Mouse (Mus musculus) testis, postnatal 10 days (tissue): ENCODE data around the gene Snx8.
A peak's percentile ranks its signal among the peaks of the same experiment; 100 is the strongest.

Source experiments
- DNase-seq: peaks from one replicate; pipeline ENCODE4 v3.0.0; 2021; ENCODE audit warnings: low spot score

Gene Snx8

DNA sequence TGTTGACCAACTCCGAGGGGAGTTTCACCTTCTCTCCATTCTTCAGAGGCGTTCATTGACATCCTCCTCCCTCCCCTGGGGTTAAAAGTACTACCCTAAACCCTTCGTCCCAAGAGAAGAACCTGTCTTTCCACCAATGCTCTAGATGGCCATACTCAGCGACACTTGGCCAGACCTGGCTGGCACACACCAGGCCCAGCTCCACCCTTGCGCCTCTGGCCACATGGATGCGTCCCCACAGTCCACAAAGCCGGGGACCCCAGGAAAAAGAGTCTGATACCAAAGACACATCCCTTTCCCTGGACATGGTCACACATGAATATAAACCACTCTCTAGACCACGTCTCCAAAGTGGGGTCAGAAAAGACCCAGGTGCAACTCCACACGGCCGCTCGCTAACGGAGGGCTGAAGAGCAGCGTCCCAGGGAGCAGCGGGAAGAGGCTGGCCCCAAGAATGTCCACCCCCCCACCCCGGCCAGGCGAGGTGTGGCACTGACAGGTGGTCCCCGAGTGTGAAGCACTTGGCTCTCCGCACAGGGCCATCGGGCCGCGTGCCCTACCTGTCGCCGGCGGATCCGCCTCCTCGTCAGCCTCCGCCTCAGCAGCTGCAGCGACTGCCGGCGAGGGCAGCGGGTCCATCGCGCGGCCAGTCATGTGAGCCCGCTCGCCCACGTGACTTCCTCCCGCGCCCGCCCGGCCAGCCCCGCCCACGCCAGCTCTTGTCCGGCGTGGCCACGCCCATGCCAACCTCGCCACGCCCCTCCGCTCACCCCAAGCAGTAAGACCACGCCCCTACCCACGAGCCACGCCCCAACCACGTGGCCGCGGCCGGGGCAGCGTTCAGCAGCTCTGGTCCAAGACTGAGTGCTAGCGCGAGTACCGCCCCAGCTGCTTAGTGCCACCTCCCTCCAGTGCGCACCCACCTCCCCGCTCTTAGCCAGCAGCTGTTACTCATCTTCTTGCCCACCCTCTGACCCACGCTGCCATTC, at the start of gene Snx8:
TSS of gene Snx8 (minus strand) at position 675 of the 989 bp plus-strand sequence.
- peak; percentile 100 for DNase-seq

- DNase-seq: no peak
Measured at GRCm38 (mm10) chr5:140425016-140425783, 36.1 kb upstream of the Snx8 start.

DNA sequence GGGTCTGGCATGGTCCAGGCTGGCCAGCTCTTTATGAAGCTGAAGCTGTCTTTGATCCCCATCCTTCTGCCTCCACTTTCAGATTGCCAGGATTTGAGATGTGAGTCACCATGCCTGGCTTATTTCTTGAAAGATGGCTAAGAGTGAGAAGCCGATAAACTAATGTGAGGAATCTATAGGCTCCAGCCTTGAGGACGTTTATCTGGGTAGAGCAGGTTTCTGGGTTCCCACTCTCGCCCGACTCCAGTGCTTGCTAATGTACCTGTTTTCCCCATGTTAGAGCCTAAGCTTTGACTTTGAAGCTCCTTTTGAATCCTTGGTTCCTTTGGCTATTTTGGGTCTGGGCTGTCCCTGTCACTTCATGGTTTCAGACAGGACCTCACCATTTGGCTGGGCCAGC, 31.6 kb upstream of the Snx8 start:
- DNase-seq: no peak

DNA sequence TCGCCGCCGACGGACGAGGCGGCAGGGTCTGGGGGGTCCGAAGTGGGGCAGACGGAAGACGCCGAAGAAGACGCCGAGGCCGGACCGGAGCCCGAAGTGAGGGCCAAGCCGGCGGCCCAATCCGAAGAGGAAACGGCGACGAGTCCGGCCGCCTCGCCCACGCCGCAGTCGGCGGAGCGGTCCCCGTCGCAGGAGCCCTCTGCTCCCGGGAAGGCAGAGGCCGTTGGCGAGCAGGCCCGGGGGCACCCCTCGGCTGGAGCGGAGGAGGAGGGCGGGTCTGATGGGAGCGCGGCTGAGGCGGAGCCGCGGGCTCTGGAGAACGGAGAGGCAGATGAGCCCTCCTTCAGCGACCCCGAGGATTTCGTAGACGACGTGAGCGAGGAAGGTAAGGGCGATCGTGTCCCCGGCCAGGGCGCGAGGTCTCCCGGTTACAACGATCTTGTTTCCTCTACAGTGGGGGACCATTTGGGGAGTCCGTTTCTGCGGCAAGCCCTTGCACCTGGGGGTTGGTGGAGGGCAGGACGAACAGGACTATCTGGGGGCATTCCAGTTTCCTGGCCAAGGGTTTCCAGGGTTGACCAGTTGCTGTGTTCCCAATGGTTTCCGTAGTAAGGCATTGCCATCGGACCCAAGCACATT, 30.5 kb upstream of the Snx8 start:
- no peak for DNase-seq

DNA sequence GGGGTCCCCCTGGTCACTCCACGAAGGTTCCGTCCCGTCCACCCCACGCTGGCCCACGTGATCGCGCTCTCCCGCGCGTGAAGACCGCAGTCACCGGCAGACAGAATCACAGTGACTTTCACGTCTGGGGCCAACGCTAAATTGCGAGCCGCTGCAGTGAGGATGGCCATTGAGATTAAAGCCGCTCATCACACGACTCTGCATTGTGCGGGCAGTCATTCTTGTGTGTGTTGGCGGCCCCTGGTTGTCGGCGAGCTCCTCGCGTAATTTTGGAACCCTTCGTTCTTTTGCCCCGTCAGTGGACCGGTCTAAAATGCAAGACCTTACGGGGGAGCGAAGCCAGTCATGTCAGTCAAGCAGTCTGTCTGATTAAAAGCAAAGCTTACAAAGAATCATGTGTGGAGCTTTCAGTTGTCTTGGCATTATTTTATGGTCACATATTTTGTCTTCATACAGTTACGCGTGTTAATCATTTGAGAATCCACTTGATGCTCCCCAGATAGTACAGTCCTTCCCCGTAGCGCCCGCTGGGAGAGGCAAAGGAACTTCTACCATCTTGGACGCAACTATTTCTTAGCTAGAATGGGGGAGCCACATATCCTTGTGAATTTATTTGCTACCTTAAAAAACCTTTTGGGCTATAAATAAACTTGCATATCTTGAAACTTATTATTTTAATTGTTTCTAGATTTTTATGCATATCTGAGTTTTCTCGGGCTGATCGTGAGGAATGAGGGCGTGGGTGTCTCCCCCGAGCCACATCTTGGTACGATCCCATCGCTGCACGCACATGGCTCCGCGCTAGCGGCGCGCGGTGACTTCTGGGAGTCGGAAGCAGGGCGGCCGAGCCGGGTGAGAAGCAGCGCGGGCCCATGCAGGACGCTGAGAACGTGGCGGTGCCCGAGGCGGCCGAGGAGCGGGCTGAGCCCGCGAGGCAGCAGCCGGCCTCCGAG, 29.7 kb upstream of the Snx8 start, which contains the start of gene Eif3b:
TSS of gene Eif3b (plus strand) at position 840 of the 953 bp plus-strand sequence.
- peak; percentile 91 for DNase-seq

GRCm38 (mm10) chr5:140418106-140418488, 29.0 kb upstream of the Snx8 start:
- no peak for DNase-seq

DNA sequence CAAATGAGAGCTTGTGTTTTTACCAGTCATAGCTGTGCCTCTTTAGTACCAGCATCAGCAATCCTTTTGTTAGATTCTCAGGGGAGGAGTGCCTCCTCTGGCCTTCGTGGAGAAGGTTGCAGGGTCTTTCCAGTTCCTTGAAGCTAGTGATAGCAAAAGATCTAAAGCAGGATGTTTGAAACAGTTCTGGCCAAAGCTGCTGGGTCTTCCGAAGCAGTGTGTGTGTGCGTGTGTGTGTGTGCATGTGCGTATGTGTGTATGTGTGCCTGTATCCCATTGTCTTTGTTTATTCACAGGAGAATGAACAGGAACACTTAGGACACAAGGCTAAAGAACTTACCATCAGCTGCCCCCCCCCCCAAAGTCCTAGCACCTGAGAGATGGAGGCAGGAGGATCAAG, 25.6 kb upstream of the Snx8 start:
- DNase-seq: no peak

DNA sequence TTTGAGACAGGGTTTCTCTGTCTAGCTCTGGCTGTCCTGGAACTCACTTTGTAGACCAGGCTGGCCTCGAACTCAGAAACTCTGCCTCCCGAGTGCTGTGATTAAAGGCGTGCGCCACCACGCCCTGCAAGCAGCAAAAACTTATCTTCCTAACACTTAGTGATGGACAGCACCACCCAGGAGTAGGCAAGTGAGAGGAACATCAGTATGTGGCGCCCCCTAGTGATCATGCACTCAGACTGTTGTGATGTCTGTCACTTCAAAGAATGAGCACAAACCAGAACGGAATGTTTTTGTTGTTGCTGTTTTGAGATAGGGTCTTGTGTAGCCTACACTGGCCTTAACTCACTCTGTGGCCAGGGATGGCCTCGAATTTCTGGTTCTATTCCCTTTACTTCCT, 22.3 kb upstream of the Snx8 start:
- peak; percentile 80 for DNase-seq

DNA sequence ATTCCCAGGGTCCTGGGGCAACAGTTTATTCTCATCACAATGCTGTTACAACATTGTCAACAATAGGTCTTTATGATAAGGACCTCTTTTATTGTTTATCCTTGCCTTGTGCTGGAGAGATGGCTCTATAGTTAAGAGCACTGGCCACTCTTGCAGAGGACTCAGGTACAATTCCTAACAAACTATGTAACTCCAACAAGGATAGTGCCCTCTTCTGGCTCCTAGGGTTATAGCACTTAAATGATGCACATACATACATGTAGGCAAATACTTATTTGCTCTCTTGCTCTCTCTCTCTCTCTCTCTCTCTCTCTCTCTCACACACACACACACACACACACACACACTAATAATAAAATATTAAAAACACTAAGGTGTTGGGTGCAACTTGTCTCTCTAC, 19.7 kb upstream of the Snx8 start:
- no peak for DNase-seq

DNA sequence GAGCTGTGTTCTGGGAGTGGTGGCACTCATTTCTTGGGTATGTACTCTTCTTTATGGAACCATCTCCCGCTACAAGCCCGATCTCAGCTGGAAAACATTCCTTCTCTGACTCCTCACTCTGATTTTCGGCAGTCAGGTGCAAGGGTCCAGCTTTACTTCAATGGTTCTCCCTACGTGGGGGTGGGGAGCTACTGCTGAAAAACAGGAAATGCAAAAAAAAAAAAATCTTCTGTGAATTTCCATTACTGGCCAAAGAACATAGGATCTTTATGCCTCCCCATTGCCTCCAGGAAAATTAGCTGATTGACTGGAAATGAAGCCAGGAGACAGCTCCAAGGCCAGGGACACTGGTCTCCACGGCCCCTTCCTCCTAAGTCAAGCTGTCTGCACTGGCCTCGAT, 17.6 kb upstream of the Snx8 start:
- no peak for DNase-seq

DNA sequence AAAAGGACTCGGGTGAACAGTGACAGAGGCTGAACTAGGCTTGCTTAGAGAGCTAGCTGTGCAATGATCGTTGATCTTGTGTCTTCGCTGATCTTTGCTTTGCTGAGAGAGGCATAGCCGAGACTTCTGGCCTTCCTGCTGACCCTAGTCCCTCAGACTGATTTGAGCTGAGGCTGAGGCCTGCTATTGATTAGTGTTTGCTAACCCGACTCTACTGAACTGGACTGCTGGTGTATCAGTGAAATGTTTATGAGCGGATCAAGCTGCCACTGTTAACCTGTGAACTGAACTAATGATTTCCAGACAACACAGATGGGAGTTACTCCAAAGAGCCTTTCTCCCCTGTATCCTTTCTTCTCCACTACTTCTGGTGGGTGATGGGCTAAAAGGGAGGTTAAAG, 16.1 kb upstream of the Snx8 start:
- no peak for DNase-seq

GRCm38 (mm10) chr5:140402640-140403270, 13.7 kb upstream of the Snx8 start:
- no peak for DNase-seq

DNA sequence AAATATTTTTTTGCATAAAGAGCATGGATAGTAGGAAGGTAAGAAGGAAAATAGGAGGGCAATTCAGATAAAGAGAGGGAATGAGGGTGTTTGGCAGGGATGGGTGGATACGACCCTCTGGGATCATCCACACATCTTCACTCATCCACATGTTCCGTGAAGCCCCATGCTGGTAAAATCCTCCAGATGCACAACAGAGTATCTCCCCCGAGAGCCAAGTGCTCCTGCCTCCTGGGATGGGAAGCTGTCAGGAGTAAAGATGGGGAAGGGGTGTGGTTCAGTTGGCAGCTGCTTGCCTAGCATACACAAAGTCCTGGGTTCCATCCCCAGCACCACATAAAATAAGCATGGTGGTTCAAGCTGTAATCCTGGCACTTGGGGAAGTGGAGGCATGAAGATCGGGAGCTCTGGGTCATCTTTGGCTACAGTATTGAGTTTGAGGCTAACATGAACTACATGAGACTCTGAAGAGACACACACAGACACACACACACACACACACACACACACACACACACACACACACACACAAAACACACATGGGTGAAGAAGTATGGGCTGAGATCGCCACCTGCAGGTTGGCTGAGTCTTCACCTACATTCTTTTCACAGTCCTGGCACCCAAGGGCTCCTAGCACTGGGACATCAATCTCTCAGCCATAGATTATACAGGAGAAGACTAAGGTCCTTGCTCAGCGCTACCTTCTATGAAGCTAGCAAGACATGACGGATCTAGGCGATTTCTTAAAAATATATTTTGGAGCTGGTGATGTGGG, 7.3 kb upstream of the Snx8 start:
- peak; percentile 60 for DNase-seq

GRCm38 (mm10) chr5:140392701-140393100, 3.6 kb upstream of the Snx8 start:
- no peak for DNase-seq

- DNase-seq: no peak
Measured at GRCm38 (mm10) chr5:140391981-140392380, 2.9 kb upstream of the Snx8 start.

DNA sequence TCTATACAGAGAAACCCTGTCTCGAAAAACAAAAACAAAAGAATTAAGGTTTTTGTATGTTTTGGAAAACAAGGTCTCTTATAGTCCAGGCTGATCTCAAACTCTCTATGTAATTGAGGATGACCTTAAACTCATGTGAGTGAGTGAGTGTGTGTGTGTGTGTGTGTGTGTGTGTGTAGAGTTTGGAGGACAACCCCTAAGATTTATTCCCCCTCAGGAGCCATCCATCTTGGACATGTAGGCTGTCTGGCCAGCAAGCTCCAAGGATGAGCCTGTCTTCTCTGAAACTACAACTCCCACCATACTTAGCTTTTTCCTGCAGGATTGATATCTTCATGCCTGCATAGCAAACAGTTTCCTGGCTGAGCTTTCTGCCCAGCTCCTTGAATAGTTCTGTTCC, 2.4 kb upstream of the Snx8 start:
- DNase-seq: no peak

DNA sequence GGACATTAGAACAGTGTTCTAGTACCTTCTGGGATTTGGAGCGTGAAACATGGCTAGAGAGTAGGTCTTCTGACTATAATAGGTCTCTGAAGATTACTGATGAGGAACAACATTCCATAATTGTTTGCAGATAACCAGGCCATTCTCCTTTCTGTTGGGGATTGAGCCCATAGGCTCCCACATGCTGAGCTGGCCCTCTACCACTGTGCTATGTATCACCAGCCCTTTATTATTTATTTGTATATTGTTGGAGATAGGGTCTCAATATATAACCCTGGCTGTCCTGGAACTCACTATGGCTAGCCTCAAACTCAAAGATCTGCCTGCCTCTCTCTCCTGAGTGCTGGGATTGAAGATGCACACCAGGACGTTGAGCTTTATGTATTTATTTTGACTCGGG, 585 bp upstream of the Snx8 start:
- DNase-seq: no peak

GRCm38 (mm10) chr5:140387816-140388510, 1.1 kb downstream of the Snx8 start:
- DNase-seq: no peak

DNA sequence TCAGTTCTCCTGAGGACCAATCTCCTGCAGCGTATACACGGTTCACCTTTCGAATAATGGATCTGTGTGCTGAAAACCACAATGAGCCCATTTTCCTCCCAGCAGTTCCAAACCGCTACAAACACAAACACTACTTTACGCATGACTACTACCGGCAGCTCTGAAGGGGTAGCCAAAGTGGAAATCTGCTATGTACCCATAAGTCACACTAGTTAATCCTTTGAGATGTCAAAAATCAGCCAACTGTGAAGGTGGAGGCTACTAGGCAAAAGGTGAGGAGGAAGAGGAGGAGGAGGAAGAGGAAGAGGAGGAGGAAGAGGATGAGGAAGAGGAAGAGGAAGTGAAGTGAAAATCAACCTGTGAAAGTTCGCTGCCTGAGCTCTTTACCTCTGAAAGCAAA, 1.8 kb downstream of the Snx8 start:
- no peak for DNase-seq
